Mouse (Mus musculus) thymus, adult 2 months (tissue): Measurements from ENCODE around the gene B3galt2. TPM values are rescaled to one million over a fixed set of nuclear protein-coding genes. Genes with fewer than 3 reads are reported as not detected.

ENCODE experiments used
- DNase-seq: peaks from one replicate; pipeline ENCODE4 v3.0.0; 2021
- H3K27ac ChIP-seq: fragments of 200-500 bp; 2 replicates; pipeline ENCODE4 v1.5.1; 2012; ENCODE audit warnings: low read length, control low read depth; ENCODE audit not compliant: control insufficient read depth, insufficient read depth
- H3K27me3 ChIP-seq: fragments of 200-500 bp; 2 replicates; pipeline ENCODE4 v1.6.1; 2012; ENCODE audit warnings: mild to moderate bottlenecking, low read length, moderate library complexity, mixed read lengths; ENCODE audit not compliant: control insufficient read depth, insufficient read depth
- H3K36me3 ChIP-seq: fragments of 200-500 bp; 2 replicates; pipeline ENCODE4 v1.6.1; 2012; ENCODE audit warnings: mild to moderate bottlenecking, low read length, moderate library complexity; ENCODE audit not compliant: control insufficient read depth, insufficient read depth
- H3K4me1 ChIP-seq: fragments of 200-500 bp; replicated peaks from 2 replicates; pipeline ENCODE4 v1.6.1; 2012; ENCODE audit warnings: low read length; ENCODE audit not compliant: control insufficient read depth, insufficient read depth
- H3K4me3 ChIP-seq: fragments of 200-500 bp; 2 replicates; pipeline ENCODE4 v1.5.1; 2012; ENCODE audit warnings: mild to moderate bottlenecking, low read length, control low read depth, moderate library complexity; ENCODE audit not compliant: control insufficient read depth, insufficient read depth
- CTCF ChIP-seq: fragments of 200-500 bp; IDR thresholded peaks from 2 replicates; pipeline ENCODE4 v1.5.1; 2012; ENCODE audit warnings: mild to moderate bottlenecking, control low read depth, low read length, moderate library complexity, borderline replicate concordance; ENCODE audit not compliant: control insufficient read depth, poor library complexity, insufficient read depth; ENCODE audit errors: extremely low read depth
- POLR2A ChIP-seq: fragments of 200-500 bp; IDR thresholded peaks from 2 replicates; pipeline ENCODE4 v1.6.1; 2012; ENCODE audit warnings: mild to moderate bottlenecking, low read length, control low read depth, moderate library complexity; ENCODE audit not compliant: control insufficient read depth, poor library complexity, insufficient read depth; ENCODE audit errors: extremely low read depth
- WGBS: fragments of 180-500 bp; shearing (Covaris S2); methylation state at CpG from one replicate; pipeline ENCODE4 v1.1.7; 2018; 5-methylcytosine and 5-hydroxymethylcytosine counted together
- polyA plus RNA-seq: library from polyadenylated mRNA; depleted of rRNA; stranded (reverse); fragments of >200 nt; gene quantifications from 2 replicates; pipeline ENCODE4 v1.2.3, GENCODE M21; 2012; rRNA removed

Gene B3galt2
- polyA plus RNA-seq, 1 experiment, result 0.22 TPM

GRCm38 (mm10) chr1:143702141-143702740 is 61.8 kb downstream of the B3galt2 start:
- 2% methylated on average over 44 of the region's 48 CpGs for WGBS
- no peaks in the 10 kb centered on the region for H3K27me3 ChIP-seq
- H3K27ac ChIP-seq, result peak overlapping the region; percentile 68
- H3K4me3 ChIP-seq, result peak overlapping the region; percentile 99
- DNase-seq, result no peak
- no peaks in the 10 kb centered on the region for H3K4me1 ChIP-seq
- no peak for TF ChIP-seq CTCF
- no peak for TF ChIP-seq POLR2A
- peaks cover 3% of the 10 kb centered on the region; the same call in 1 of the 2 replicates for H3K36me3 ChIP-seq

- no peaks in the 10 kb centered on the region; the same call in 1 of the 2 replicates for H3K36me3 ChIP-seq
- TF ChIP-seq CTCF, result peak; percentile 92
- TF ChIP-seq POLR2A, result peak; percentile 61
Measured at GRCm38 (mm10) chr1:143702741-143703262, 62.3 kb downstream of the B3galt2 start, which contains the start of gene Cdc73. TSS of gene Cdc73 (minus strand) at chr1:143702893.

More at GRCm38 (mm10) chr1:143702741-143703262, 62.3 kb downstream of the B3galt2 start, which contains the start of gene Cdc73:
- no peaks in the 10 kb centered on the region for H3K27me3 ChIP-seq
- no peaks in the 10 kb centered on the region for H3K4me1 ChIP-seq
- WGBS, result under 1% methylated on average over 71 of the region's 74 CpGs
- H3K27ac ChIP-seq, result peak within 1 kb of the TSS; percentile 68
- H3K4me3 ChIP-seq, result peak within 1 kb of the TSS; percentile 99
- peak; percentile 92 for DNase-seq

Other genes starting within 250 kb of the B3galt2 start
- gene Cdc73, start 62.2 kb downstream of the B3galt2 start, polyA plus RNA-seq, result 2.7 and 3.6 TPM in 2 replicates
- 20.9 and 28.3 TPM in 2 replicates for gene Glrx2, start 75.7 kb downstream of the B3galt2 start, polyA plus RNA-seq
- gene Trove2, start 136.4 kb downstream of the B3galt2 start, polyA plus RNA-seq, result 0.75 and 0.97 TPM in 2 replicates
- 5.0 and 10.8 TPM in 2 replicates for gene Uchl5, start 136.6 kb downstream of the B3galt2 start, polyA plus RNA-seq